Mouse (Mus musculus) right cerebral cortex, adult 18-20 months (tissue): Measurements from ENCODE around the gene Luc7l2.

Experiments used
- DNase-seq: peaks from one replicate; pipeline ENCODE4 v3.0.0; 2022; ENCODE audit warnings: mixed read lengths

Luc7l2 gene

DNA sequence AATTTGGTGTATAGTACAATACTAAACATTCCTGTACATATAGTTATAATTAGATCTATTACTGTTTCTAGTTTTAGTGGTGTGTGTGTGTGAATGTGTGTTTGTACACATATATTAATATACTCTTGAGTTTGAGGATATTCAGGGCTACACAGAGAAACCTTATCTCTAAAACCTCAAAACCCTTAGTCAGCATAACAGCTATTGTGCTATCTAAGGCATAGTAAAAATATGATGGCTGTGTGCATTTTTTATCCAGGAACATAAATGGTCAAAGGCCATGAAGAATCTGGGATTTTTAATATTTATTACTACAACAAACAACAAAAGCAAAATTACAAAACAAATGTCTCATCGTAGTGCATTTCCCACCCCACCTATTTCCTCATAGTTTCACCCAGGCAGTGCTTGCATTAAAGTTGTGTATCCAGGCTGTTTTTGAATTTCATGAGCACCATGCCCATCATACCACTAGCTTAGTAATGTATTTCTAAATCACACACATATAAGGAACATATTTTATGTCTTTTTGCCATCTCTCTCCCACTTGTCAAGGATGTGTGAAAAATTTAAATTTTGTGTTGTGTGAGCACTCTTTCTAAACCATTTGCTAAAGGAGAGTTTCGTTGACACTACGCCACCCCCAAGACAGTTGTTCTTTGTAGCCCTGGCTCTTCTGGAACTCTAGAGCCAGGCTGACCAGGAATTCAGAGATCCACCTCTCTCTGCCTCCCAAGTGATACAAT, 29.2 kb downstream of the Luc7l2 start:
- DNase-seq: peak; percentile 20

DNA sequence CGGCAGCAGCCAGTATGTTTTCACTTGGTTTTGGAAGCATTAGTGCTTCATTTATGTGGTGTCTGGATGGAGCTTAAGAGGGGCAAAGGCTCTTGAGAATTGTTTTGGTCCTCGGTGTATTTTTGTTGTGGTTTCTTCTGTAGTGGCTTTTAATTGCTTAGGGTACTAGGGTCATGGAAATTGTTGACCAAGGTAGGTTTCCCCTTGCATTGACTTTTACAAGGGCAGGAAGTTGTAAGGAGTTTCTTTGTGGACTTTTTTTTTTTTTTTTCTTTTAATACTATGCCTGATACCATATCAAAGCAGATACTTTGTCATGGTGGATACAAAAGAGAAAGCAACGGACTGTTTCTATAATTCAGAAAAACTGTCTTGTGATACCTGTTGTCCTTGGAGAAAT, 30.6 kb downstream of the Luc7l2 start:
- DNase-seq: no peak

DNA sequence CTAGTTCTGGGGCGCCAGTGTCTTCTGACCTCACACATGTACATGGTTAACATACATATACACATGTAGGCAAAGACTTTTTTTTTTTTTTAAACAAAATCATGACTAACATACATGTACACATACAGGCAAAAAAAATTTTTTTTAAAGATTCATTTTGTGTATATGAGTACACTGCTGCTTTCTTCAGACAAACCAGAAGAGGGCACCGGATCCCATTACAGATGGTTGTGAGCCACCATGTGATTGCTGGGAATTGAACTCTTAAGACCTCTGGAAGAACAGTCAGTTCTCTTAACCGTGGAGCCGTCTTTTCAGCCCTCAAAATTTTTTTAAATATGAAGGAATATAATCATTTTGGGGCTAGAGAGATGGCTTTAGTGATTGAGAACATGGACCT, 46.3 kb downstream of the Luc7l2 start:
- DNase-seq: no peak

DNA sequence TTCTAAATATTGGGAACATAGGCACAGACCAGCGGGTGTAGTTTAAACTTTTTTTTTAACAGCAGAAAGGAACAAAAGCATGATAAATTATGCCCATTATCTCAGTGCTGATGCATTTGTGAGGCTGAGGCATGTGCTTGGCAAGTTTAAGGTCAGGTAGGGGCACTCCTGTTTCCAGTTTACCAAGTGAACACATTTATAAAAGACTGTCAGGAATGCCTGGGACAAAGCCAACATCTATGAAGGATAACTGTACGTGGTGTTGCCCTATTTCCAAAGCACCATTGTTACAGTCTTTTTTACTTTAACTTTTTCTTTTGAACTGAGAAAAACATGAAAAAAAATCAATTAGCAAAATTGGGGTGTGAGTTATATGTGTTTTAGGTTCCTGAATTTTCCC, 58.8 kb downstream of the Luc7l2 start:
- no peak for DNase-seq

DNA sequence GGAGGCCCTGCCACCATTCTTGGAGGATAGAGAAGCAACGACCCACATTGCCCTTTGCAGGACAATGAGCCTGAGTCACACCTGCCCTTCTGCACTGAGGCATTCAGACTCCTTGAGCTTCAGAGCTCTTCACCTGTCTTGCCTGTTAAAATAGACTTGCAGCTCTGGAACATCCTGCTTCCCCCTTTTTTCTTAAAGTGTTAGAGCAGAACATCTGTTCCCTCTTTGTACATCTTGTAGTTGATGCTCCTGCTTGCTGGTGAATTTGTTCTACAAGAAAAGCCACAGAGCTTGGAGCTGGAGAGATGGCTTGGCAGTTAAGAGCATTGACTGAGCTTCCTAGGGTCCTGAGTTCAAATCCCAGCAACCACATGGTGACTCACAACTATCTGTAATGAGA, 71.3 kb downstream of the Luc7l2 start:
- peak; percentile 28 for DNase-seq

DNA sequence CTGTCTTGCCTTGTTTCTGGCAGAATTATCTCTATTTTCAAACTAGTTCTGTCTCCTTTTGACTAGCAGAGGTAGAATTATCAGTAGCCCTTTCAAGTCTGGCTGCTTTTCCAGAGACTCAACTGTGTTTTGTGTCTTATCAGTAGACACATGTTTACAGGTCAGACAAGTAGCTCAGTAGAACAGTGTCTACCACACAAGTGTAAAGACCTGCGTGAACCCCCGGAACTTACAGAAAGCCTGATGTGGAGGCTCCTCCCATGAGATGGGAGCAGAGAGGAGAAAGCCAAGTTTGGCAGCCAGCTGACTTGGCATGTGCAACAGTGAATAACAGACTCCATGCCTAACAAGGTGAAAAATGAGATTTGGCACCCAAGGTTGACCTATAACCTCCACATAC, 72.3 kb downstream of the Luc7l2 start:
- no peak for DNase-seq

DNA sequence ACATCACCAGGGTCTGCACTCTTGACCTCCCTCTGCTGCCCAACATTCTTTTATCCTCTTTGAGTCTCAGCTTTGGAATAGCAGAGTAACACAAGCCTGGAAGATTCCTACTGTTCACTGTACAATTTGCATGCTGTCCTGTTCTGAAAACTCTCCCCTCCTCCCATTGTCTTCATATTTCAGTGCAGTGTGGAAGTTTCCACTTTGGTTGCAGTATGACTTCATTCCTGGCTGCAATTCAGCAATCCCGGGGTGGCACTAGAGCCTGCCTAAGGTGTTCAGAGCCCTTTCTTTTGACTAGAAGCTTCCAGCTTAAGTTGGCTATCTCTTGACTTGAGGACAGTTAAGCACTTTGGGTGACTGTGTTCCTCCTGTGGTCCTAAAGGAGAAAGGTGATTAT, 73.3 kb downstream of the Luc7l2 start:
- DNase-seq: peak; percentile 40

DNA sequence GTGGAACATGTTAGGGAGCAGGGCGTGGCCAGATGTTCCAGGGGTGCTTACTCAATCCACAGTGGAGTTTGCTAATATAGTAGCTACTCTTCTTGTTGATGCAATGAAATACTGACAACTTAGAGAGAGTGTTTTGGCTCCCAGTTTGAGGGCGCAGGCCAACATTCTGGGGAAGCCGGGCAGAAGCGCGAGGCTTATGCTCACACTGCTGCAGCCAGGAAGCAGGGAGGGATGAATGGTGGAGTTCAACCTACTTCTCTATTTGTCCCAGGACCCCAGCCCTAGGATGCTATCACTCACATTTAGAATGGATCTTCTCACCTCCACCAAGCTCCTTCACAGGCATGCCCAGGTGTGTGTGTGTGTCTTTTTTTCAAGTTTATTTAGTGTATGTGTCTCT, 75.0 kb downstream of the Luc7l2 start:
- no peak for DNase-seq

DNA sequence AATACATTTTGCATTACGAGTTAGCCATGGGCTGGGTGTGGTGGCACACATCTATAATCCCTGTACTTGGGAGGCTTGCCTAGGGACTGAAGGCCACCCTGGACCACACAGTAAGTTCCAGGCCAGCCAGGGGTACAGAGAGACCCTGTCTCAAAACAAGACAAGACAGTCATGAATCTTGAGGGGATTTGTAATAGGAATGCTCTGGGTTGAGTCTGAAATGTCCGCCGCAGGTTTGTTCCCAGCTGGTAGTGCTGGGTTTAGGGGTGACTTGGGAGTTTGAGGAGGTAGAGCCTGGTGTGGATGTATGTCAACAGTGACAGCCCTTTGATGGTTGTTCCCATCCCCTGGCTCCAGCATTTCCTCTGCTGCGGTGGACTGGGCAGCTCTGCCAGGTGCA, 75.9 kb downstream of the Luc7l2 start:
- DNase-seq: no peak

DNA sequence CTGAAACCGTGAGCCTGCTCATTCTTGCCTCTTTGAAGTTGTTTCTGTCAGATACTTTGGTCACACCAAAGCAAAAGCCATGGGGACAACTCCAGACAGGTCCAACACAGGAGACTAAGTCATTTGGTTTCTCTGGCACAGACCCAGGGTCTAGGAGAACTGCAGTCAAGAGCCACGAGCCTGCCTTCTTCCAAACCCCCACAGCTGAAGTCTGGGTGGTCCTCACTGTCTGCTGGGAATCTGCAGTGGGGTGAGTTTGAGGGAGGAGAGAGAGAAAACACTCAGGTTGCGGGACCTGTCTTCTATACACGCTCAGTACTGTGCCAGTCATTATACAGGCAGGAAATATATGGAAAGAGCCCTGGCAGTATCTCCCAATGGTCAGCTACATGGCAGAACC, 76.4 kb downstream of the Luc7l2 start:
- no peak for DNase-seq

DNA sequence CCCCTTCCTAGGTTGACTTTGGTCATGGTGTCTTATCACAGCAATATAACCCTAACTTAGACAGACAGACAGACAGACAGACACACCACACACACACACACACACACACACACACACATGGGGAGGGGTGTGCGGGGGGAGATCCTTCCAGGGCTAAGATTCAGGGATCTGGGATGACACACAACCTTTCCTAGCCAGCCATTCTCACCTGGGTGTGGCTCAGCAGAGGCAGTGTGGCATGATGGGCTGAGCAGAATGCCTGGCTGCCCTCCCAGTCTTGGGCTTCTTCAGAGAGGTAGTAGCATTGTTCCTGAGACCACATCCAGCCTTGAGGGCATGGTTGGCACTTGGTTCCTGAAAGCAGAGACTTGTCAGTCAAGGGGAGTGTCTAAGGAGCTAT, 78.4 kb downstream of the Luc7l2 start:
- no peak for DNase-seq

DNA sequence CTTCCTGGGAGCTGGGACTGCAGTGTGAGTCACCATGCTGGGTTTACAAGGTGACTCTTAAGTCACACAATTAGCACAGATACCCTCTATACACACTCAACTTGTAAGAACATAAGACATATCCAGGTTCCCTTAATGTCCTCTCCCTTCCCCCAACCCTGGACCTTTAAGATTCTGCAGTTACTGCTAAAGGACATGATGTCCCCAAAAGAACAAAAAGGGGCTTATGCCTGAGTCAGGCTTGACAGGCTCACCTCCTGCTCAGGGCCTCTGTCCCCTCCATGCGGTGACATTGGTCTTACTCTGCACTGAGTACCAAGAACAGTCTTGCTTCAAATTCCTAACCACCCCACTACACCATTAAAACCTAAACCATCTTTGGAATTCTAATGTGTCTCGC, 81.7 kb downstream of the Luc7l2 start:
- no peak for DNase-seq

DNA sequence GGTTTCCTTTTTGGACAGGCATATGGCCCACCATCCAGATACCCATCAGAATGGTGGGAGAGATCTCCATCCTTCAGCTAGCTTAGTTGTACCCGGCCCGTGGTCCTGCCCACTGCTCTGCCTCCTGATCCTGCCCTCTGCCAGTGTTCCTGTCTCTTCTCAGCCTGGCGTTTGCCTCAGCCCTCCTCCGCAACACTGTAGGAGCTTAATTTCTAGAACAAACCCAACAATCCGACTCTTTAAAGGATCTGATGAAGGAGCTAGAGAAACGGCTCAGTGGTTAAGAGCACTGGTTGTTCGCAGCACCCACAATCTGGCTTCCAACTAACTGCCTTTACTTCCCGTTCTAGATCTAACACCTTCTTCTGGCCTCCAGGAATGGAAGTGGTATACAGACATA, 83.3 kb downstream of the Luc7l2 start:
- DNase-seq: no peak

DNA sequence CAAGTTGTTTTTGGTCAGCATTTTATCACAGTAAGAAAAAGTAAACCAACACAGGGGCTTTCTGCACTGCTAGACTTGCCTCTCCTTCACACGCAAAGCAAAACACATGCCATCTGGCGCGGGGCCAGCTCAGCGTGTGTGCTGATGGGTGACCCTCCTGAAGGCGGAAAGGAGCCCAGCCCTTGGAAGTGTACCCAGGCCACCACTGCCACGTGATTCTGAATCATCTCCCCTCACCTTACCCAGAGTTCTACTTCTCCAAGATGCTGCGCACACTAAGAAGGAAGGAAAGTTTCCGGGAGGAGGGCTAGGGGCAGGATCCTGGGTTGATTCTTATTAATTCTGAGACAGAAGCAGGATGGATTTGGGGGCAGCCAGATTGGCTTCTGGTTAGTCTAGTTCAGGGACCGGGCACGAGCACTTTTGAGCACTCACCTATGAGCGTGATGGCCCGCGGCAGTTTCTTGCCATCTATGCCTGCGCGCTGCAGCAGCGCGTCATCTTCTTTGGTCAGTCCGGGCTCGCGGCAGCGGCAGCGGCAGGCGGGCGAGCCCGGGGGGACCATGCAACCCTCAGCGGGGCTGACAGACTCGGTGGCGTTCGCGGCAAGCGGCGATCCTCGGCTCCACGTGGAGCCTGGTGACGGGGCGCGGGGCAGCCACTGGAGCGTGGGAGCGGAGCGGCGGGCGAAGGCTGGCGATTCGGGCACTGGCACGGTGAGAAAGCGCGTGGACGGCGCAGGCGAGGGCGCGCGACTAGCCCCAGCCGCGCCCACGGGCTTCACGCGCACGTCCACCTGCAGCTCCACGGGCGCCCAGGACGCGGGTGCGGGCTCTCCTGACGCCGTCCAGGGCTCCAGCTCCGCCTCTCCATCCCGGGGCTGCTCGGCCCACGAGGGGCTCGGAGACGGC, 85.1 kb downstream of the Luc7l2 start:
- DNase-seq: peak; percentile 35

DNA sequence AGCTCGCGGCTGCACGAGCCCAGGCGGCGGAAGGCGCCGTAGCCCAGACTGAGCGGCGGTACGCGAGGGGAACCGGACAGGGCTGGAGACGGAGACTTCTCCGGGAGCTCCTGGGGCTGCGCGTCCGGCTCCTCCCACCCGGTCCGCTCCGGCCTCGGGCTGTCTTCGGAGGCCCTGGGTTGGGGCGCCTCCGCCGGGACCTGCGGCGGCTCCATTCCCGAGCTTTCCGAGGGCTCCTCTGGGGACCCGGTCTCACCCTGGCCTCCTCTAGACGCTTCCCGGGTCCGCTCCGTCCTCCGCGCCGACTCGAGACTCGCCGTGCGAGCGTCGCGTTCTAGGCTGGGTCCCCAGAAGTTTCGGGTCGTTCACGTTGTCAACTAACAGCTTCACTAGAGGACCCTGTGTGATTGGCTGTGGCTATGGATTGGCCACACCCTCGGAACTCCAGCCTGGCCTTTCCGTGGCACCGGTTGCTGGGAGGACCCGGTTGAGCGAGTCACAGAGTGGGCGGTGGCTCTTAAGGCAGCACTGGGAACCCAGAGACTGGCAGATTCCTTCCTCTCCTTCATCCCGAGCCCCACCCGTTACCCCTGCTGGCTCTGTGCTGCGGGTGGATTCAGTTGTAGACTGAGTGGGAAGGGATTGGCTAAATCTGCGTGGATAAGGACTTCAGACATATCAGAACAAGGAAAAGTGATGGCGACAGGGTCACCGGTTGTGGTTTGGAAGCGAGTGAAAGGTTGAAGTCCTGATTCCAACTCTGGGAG, 85.9 kb downstream of the Luc7l2 start, which contains the start of gene Klrg2:
TSS of gene Klrg2 (minus strand) at position 391 of the 767 bp plus-strand sequence.
- peak; percentile 43 for DNase-seq

DNA sequence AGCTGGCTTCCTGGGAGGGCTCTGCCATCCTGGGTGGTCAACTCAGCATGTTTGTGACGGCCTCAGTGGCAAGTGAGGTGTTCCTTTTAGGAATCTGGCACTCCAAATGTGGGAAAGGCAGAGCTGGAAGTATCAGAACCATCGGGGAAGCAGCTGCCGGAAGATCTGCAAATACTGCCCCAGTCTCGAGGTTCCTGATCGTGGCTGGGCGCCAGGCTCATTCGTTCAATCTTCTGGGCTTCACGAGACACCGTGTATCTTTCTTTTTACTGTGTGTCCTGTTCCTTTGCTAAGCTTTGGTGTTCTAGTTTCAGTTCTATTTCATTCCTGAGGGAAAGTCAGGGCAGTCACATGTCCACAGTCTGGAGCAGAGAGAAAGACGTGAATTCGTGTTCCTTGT, 89.3 kb downstream of the Luc7l2 start:
- no peak for DNase-seq

DNA sequence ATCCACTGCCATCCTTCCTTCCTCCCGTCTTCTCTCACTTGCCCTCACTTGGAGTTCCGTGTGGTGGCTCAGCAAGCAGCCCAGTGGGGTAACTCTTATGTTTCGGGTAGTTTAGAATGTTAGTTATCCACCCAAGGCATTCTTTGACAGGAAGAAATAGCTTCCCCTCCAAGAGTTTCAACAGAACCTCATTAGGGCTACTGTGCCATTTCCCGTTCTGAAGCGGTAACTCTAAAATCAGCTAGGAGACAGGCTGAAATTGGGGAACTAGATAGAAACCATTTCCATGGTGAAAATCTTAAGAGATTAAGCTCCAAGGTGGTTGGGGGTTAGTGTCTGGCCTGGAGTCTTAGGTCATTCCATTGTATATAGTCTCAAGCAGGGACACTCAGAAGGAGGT, 90.1 kb downstream of the Luc7l2 start:
- no peak for DNase-seq

DNA sequence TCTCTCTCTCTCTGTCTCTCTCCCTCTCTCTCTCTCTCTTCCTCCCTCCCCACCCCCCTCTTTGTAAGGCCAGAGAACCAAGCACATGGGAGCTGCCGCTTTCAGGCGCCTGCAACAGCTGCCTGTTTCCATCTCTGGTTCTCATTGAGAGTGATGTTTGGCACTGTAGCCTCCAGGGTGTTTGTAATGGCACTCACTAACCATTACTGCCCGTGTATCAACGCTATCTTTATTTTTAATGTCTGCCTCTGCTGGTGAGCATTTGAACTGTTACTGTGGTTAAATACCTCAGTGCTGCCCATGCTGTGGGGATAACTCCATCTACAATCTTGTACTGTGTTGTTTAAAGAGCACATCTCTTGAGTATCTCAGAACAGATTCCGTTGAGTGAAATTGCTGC, 90.5 kb downstream of the Luc7l2 start:
- no peak for DNase-seq

DNA sequence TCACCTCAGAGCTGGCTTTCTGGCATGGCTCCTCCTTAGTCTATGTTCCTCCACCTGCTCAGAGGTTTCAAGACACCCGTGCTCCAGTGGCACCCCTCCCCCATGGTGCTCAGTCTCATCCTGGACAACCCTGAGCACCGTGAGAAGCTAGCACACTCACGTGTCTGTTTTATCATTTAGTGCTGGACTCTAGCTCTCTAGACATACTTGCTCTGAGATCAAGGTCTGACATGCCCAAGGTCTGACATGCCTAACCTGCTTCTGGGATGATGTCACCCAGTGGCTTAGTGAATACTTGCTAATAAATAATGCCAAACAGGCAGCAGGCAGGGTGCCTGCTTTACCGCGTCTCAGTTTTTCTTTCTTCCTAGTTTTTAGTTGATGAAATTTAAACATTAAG, 91.5 kb downstream of the Luc7l2 start:
- DNase-seq: no peak

DNA sequence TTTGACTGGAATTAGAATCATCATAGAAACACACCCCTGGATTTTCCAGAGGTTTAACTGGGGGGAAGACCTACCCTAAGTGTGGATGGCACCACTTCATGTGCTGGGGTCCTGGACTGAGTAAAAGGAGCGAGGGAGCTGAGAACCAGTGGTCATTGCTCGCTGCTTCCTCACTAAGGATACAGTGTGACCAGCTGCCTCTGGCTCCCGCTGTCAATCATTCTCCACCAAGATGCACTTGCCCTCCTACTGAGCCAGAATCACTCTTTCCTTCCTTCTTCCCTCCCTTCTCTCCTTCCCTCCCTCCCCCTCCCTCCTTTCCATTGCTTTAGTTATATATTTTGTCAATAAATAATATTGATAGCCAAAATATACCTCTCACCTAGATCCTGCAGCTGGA, 91.9 kb downstream of the Luc7l2 start:
- DNase-seq: no peak

DNA sequence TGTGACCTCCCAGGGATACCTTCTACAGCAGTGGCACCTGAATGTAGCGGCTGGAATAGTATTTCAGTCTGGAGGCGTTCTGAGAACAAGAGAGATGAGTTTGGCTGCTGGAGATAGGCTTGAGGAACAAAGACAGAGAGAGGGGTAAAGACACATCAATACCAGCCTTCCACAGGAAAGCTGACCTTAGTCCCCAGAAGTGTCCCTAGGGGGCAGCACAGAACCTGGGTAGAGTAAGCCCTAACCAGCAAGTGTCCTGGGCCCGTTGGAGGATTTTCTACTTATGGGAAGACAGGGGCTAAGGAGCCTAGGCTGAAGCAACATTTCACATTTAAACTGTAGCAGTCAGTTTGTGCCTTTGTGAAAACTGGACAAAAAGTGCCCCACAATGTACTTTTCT, 98.4 kb downstream of the Luc7l2 start:
- DNase-seq: no peak

DNA sequence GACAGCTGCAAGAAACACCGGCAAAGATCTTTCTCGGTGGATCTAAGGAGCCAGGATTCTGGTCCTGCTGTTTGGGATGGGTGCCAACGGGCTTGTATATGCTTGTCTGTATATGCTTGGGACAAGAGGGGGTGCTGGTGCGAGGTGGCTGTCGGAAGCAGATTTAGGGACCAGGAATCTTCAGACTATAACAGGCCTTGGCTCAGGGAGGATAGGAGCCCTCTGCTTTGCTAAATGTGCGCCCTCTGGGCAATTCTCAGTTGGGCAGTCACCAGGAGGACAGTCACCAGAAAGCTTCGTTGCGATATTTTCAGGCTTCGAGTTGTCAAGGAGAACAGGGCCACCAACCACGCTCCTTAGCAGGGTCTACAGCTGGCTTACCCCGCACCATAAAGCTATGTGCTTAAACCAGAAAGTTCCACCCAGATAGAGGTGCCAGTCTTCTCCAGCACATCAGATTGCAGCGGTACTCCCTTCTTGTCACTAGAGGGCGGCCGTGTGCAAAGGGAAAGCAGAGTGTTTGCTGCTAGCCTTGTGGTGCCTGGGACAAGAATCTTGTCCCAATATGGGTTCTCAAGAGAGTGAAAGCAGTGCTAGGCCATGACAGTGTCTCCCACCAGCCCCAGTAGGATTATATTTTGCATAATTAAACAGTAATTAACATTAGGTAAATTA, 99.3 kb downstream of the Luc7l2 start:
- DNase-seq: peak; percentile 66
